Mouse (Mus musculus): ENCODE data around the gene Rcn1. TPM values are rescaled to one million over a fixed set of nuclear protein-coding genes. Genes with fewer than 3 reads are reported as not detected.

The Rcn1 gene
- total RNA-seq, 2 experiments from 2014 or later, result 24.7 to 24.8 TPM

DNA sequence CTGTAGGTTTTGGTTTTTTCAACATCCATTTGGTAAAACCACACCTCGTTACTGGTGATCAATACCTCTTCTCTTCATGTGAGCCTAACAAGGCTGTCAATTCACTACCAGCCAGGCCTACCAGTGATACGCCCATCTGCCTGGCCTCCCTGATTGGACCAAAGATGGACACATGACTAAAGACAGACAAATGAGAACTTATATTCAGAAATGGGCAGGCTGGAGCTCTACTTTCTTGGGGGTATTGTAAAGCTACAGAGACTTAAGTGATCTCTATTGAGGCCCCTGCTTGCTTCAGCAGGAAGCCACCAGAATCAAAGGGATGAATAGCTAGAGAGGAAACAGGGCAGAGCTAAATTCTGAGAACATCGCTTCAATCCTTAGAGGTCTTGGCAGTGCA lies 41.1 kb downstream of the Rcn1 start:
- no peak for DNase-seq (ENCODE audit: low spot score)
- intact Hi-C loops (cut with DNase I), result no loop called here

DNA sequence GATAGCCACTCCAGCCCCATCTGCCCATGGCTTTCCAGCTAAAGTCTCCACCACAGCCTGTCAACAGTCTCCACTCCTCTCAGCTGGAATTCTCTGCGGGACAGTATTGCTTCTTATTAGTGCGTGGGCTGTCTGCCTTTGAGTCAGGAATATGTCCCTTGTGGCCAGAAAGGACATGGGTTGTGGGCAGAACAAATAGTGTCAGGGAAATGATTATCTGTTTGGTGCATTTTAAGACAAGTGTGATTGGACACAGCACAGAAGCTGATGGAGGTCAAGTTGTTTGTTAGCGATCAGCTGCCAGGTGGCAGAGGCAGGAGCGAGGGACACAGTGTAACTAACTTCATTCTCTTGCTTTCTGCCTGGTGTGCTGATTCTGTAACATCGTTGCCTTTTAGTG lies 42.3 kb downstream of the Rcn1 start:
- DNase-seq (ENCODE audit: low spot score), result no peak
- intact Hi-C loops (cut with DNase I), result no loop called here

DNA sequence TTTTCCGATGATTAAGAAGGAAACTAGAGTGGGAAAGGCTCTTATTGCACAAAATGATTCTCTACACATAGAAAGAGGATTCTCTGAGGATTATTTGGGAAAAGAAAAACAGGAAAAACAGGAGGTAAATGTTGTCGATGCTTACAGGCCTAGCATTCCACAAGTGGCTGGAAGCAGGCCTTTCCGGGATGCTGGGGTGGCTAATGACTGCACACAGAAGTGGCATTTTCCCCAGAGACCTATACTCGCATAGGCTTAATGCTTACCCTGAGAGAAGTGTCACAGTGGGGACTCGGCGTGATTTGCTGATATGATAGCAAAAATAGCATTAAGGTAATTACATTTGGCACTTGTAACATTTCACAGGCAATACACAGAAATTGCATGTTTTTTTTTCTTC lies 50.2 kb downstream of the Rcn1 start:
- no peak for DNase-seq (ENCODE audit: low spot score)
- intact Hi-C loops (cut with DNase I), result no loop called here

DNA sequence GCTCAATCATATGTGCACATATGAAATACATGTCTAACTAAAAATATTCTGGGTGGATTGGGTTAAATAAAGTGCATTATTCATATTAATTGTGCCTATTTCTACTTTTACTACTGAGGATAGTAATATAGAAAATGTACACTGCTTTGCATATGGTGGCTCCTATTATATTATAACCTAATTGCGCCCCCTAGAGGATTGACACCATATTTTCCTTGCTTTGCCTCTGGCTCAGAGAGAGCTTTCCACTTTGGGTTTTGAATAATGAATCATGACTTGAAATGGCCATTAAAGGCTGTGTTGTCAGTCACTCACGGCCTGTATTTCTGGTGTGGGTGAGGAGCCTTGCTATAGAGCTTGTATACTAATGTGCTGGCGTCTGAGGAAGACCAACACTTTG lies 59.1 kb downstream of the Rcn1 start:
- intact Hi-C loops (cut with DNase I), result loop anchor here (10.0 kb wide), 1 partner anchor 745 kb away; no protein-coding TSS in a partner anchor
- DNase-seq (ENCODE audit: low spot score), result no peak

DNA sequence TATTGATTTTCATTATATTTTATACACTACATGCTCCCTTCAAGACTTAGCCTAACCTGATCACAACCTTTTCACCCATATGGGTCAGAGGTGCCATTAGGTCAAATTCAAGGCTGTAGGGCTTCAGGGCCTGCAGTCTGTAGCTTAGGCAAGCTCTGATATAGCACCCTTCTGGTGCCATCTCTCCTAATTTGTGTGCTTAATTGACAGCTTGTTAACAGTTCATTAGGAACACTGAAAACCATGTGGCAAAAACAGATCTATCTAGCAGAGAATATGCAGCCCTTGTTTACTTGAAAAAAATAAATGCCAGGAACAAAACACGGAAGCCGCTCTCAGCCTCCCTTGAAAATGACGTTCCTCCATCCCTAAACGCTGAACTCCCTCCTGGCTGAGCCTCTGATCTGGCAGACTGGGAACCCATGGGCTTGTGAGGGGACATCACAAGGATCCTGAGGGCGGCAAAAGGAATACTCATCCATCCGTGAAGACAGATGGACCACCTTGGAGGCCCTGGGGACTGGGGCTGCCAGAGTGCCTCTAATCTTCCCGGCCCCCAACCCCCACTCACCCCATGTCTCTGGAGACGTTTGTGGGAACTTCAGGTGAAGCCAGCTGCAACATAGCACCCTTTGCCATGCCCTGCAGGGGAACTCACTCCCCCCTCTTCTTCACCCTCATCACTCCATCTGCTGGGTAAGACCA lies 61.8 kb downstream of the Rcn1 start:
- intact Hi-C loops (cut with DNase I), result loop anchor here (10.0 kb wide), 1 partner anchor 747 kb away; no protein-coding TSS in a partner anchor

DNA sequence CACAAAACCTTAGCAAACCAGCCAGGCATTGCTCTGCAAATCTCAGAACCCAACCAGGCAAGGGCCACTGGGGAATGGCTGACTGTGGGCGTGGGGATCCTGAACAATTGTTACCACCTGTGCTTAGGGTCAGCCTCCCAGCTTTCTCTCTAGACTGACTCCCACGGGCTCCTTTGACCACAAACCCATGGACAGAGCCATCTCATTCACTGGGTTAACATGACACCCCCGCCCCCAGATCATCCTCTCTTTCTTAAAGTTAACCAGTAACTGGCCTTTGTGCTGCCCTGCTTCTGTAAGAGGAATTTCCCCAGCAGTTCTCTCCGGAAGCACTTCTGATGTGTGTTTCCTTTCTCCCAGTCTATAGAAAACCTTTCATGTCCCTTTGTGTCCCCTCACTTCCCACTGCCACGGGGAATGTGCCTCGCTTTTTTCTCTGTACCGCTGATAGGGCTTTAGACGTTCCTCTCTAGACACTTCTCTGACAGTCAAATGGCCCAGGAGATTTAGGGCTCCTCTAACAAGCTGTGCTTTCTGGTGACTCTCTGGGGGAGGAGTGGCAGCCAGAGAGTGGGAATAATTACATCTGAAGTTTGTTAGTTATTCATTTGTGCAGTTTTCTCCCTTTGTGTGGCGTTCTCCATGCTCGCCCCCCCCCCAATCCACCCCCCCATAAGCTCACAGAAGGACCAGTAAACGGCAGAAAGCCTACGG lies 62.6 kb downstream of the Rcn1 start:
- no peak for DNase-seq (ENCODE audit: low spot score)
- intact Hi-C loops (cut with DNase I), result loop anchor here (10.0 kb wide), 1 partner anchor 748 kb away; no protein-coding TSS in a partner anchor

More for the DNA sequence above, 61.8 kb downstream of the Rcn1 start:
- no peak for DNase-seq (ENCODE audit: low spot score)

Other genes with a start within 250 kb of the Rcn1 start
- gene Them7, start 175.0 kb downstream of the Rcn1 start, total RNA-seq (2021), result 1 to 10 TPM; 1.8 to 2.0 TPM

Measured in heart, postnatal 25 days (tissue).